Mouse (Mus musculus) megakaryocyte, embryonic 14.5 days (primary cell): ENCODE data around the gene Timm10b. TPM values are rescaled to one million over a fixed set of nuclear protein-coding genes. Genes with fewer than 3 reads are reported as not detected.

Source experiments
- H3K27me3 ChIP-seq: replicated peaks from 2 replicates; pipeline ENCODE3; 2012; ENCODE audit warnings: inconsistent platforms
- H3K36me3 ChIP-seq: replicated peaks from 2 replicates; pipeline ENCODE3; 2012; ENCODE audit warnings: low read length, inconsistent platforms, mixed read lengths
- H3K4me1 ChIP-seq: 2 replicates; pipeline ENCODE4 v1.6.1; 2012; ENCODE audit warnings: inconsistent platforms
- H3K4me3 ChIP-seq: replicated peaks from 2 replicates; pipeline ENCODE3; 2012; ENCODE audit warnings: moderate library complexity, mild to moderate bottlenecking, inconsistent platforms
- H3K9me3 ChIP-seq: 2 replicates; pipeline ENCODE4 v1.6.1; 2012; ENCODE audit warnings: inconsistent platforms
- FLI1 ChIP-seq: IDR thresholded peaks from 2 replicates; pipeline ENCODE4 v1.6.1; 2012; ENCODE audit warnings: low read length, inconsistent platforms, mixed read lengths
- GATA1 ChIP-seq: IDR thresholded peaks from 3 replicates; pipeline ENCODE4 v1.6.1; 2012; ENCODE audit warnings: mixed read lengths, low read length, inconsistent platforms, borderline replicate concordance
- polyA plus RNA-seq: library from polyadenylated mRNA; stranded (reverse); fragments of >175 nt; gene quantifications from 2 replicates; pipeline ENCODE4 v1.2.3, GENCODE M21; 2012; ENCODE audit warnings: low replicate concordance; ENCODE audit not compliant: insufficient read depth

The Timm10b gene
- polyA plus RNA-seq, 1 experiment, result 794 TPM

- Histone ChIP-seq H3K4me3 (peak overlapping the region; percentile 99), H3K36me3 (peaks cover 59% of the 10 kb centered on the region), H3K9me3 (no peaks in the 10 kb centered on the region), H3K27me3 (no peaks in the 10 kb centered on the region), H3K4me1 (peaks cover 60% of the 10 kb centered on the region)
- TF ChIP-seq FLI1 (no peak), GATA1 (no peak)
These were observed 552 bp upstream of the Timm10b start for GRCm38 (mm10) chr7:105639304-105639703.

- peaks cover 67% of the 10 kb centered on the region for H3K36me3 ChIP-seq
- H3K27me3 ChIP-seq, result no peaks in the 10 kb centered on the region
- peaks cover 56% of the 10 kb centered on the region for H3K4me1 ChIP-seq
- TF ChIP-seq FLI1, result no peak; the same call in 1 of the 2 replicates
- no peak for TF ChIP-seq GATA1
- no peaks in the 10 kb centered on the region for H3K9me3 ChIP-seq
- H3K4me3 ChIP-seq, result peak within 1 kb of the TSS; percentile 99
These were observed 507 bp downstream of the Timm10b start, which contains the start of the genes Arfip2 and Gm45799 for GRCm38 (mm10) chr7:105640233-105640893. Gene Arfip2 (minus strand): TSS chr7:105640416. Gene Gm45799 (plus strand): TSS chr7:105640552.

- Histone ChIP-seq H3K9me3 (no peaks in the 10 kb centered on the region), H3K4me3 (peak overlapping the region; percentile 99), H3K27me3 (no peaks in the 10 kb centered on the region), H3K36me3 (peaks cover 67% of the 10 kb centered on the region), H3K4me1 (peaks cover 56% of the 10 kb centered on the region)
- no peak for TF ChIP-seq FLI1
- no peak for TF ChIP-seq GATA1
These were observed 1.0 kb downstream of the Timm10b start for GRCm38 (mm10) chr7:105640894-105641255.

- TF ChIP-seq GATA1, result no peak
- no peak for TF ChIP-seq FLI1
- H3K27me3 ChIP-seq, result no peaks in the 10 kb centered on the region
- H3K36me3 ChIP-seq, result peaks cover 64% of the 10 kb centered on the region
- H3K4me1 ChIP-seq, result peaks cover 56% of the 10 kb centered on the region
- peak overlapping the region; percentile 99 for H3K4me3 ChIP-seq
- H3K9me3 ChIP-seq, result no peaks in the 10 kb centered on the region
These were observed 2.1 kb downstream of the Timm10b start for GRCm38 (mm10) chr7:105641936-105642335.

- Histone ChIP-seq H3K36me3 (peaks cover 28% of the 10 kb centered on the region), H3K9me3 (no peaks in the 10 kb centered on the region), H3K27me3 (no peaks in the 10 kb centered on the region), H3K4me3 (peak within 1 kb of the TSS; percentile 92), H3K4me1 (peaks cover 15% of the 10 kb centered on the region)
- TF ChIP-seq FLI1 (no peak), GATA1 (no peak)
These were observed 11.0 kb downstream of the Timm10b start, which contains the start of gene Dnhd1 for GRCm38 (mm10) chr7:105650639-105651435. Gene Dnhd1 (plus strand): TSS chr7:105650827.

- Histone ChIP-seq H3K36me3 (no peaks in the 10 kb centered on the region), H3K9me3 (no peaks in the 10 kb centered on the region), H3K4me1 (no peaks in the 10 kb centered on the region), H3K4me3 (no peak overlapping the region), H3K27me3 (peaks cover 27% of the 10 kb centered on the region)
- no peak for TF ChIP-seq FLI1
- TF ChIP-seq GATA1, result no peak
These were observed 45.8 kb downstream of the Timm10b start for GRCm38 (mm10) chr7:105685541-105686197.

- H3K27me3 ChIP-seq, result peaks cover 29% of the 10 kb centered on the region
- no peak overlapping the region for H3K4me3 ChIP-seq
- H3K9me3 ChIP-seq, result no peaks in the 10 kb centered on the region
- H3K4me1 ChIP-seq, result no peaks in the 10 kb centered on the region
- H3K36me3 ChIP-seq, result no peaks in the 10 kb centered on the region
- no peak for TF ChIP-seq FLI1
- TF ChIP-seq GATA1, result no peak
These were observed 51.0 kb downstream of the Timm10b start for GRCm38 (mm10) chr7:105690875-105691274.

Other genes starting within 250 kb of the Timm10b start
- gene Fam160a2, start 240.0 kb upstream of the Timm10b start, polyA plus RNA-seq, result 32.3 and 36.7 TPM in 2 replicates
- not detected in 2 replicates for gene Cnga4, start 235.5 kb upstream of the Timm10b start, polyA plus RNA-seq
- gene Cckbr, start 214.3 kb upstream of the Timm10b start, polyA plus RNA-seq, result not detected in 2 replicates
- 1.0 TPM in 1 of 2 replicates, not detected in the other for gene Cavin3, start 157.8 kb upstream of the Timm10b start, polyA plus RNA-seq
- gene Smpd1, start 85.7 kb upstream of the Timm10b start, polyA plus RNA-seq, result 33.2 and 48.4 TPM in 2 replicates
- 4.3 and 6.3 TPM in 2 replicates for gene Apbb1, start 58.4 kb upstream of the Timm10b start, polyA plus RNA-seq
- not detected in 2 replicates for gene Hpx, start 39.9 kb upstream of the Timm10b start, polyA plus RNA-seq
- gene Trim3, start 6.5 kb upstream of the Timm10b start, polyA plus RNA-seq, result 5.4 and 7.3 TPM in 2 replicates
- 18.8 and 50.9 TPM in 2 replicates for gene Arfip2, start 360 bp downstream of the Timm10b start, polyA plus RNA-seq
- 276 and 880 TPM in 2 replicates for gene Gm45799, start 496 bp downstream of the Timm10b start, polyA plus RNA-seq
- gene Dnhd1, start 10.8 kb downstream of the Timm10b start, polyA plus RNA-seq, result 0.63 TPM in 1 of 2 replicates, not detected in the other
- gene Ilk, start 96.5 kb downstream of the Timm10b start, polyA plus RNA-seq, result 241 and 315 TPM in 2 replicates
- 20.7 and 32.3 TPM in 2 replicates for gene Rrp8, start 97.3 kb downstream of the Timm10b start, polyA plus RNA-seq
- 411 and 429 TPM in 2 replicates for gene Taf10, start 104.3 kb downstream of the Timm10b start, polyA plus RNA-seq
- gene Tpp1, start 112.2 kb downstream of the Timm10b start, polyA plus RNA-seq, result 37.7 and 43.0 TPM in 2 replicates
- gene Dchs1, start 147.6 kb downstream of the Timm10b start, polyA plus RNA-seq, result 0.27 and 0.74 TPM in 2 replicates
- 274 and 553 TPM in 2 replicates for gene Mrpl17, start 171.0 kb downstream of the Timm10b start, polyA plus RNA-seq